ENCODE assay signal across 9 mouse cellular contexts in genomic region chrX:11090432-11090831, GRCm38 (mm10).
DNase-seq lines count a peak whose midpoint lies in the region; ATAC-seq and TF ChIP-seq lines count a peak whose summit lies in the region.
"Had no signal": no experiment of that assay in that cellular context is flagged by ENCODE, and none has a peak within 500 bp of the region (broad histone marks: within the 10 kb centered on the region; RNA-seq: fewer than 3 reads in every experiment).

No protein-coding gene starts in this region.

- no peak overlapping the region for H3K9ac ChIP-seq in midbrain, embryonic 16.5 days (ENCODE audit: low read depth, low read length)
- H3K9ac ChIP-seq in hindbrain, embryonic 11.5 days (ENCODE audit: low read depth, low read length) = no peak overlapping the region
- H3K9ac ChIP-seq in liver, postnatal 0 days (replicated peaks) = no peak overlapping the region
- H3K9ac ChIP-seq: embryonic facial prominence, embryonic 13.5 days; liver, embryonic 15.5 days had no signal

- H3K4me3 ChIP-seq in midbrain, embryonic 10.5 days = no peak overlapping the region
- no peak overlapping the region for H3K4me3 ChIP-seq in midbrain, embryonic 16.5 days (ENCODE audit: low read depth, low read length)
- no peak overlapping the region for H3K4me3 ChIP-seq in hindbrain, embryonic 11.5 days (ENCODE audit: low read depth, low read length)
- H3K4me3 ChIP-seq in liver, postnatal 0 days (ENCODE audit: low read depth, low read length) = no peak overlapping the region
- H3K4me3 ChIP-seq: embryonic facial prominence, embryonic 13.5 days; liver, embryonic 15.5 days had no signal

- no peaks in the 10 kb centered on the region for H3K36me3 ChIP-seq in midbrain, embryonic 10.5 days
- H3K36me3 ChIP-seq in midbrain, embryonic 16.5 days (ENCODE audit: control insufficient read depth, insufficient read depth, low read length) = no peaks in the 10 kb centered on the region
- no peaks in the 10 kb centered on the region for H3K36me3 ChIP-seq in hindbrain, embryonic 11.5 days (ENCODE audit: control insufficient read depth, insufficient read depth, low read length)
- no peaks in the 10 kb centered on the region for H3K36me3 ChIP-seq in liver, postnatal 0 days (replicated peaks; ENCODE audit: insufficient read depth, low read length)
- H3K36me3 ChIP-seq: embryonic facial prominence, embryonic 13.5 days; liver, embryonic 15.5 days had no signal

- TF ChIP-seq EP300 in liver, postnatal 0 days (IDR thresholded peaks at IDR 0.05; ENCODE audit: low read depth) = no peak

- TF ChIP-seq CTCF in liver, postnatal 0 days (IDR thresholded peaks at IDR 0.05; ENCODE audit: low read depth) = peak; percentile 58

- H3K4me2 ChIP-seq in midbrain, embryonic 16.5 days (ENCODE audit: low read length) = no peak overlapping the region
- no peak overlapping the region for H3K4me2 ChIP-seq in hindbrain, embryonic 11.5 days (replicated peaks; ENCODE audit: low read depth, low read length)
- H3K4me2 ChIP-seq in liver, postnatal 0 days (ENCODE audit: low read depth, low read length) = no peak overlapping the region
- H3K4me2 ChIP-seq: embryonic facial prominence, embryonic 13.5 days; liver, embryonic 15.5 days had no signal

- no peak overlapping the region for H3K27ac ChIP-seq in midbrain, embryonic 10.5 days (replicated peaks)
- no peak overlapping the region for H3K27ac ChIP-seq in midbrain, embryonic 16.5 days (ENCODE audit: low read length)
- no peak overlapping the region for H3K27ac ChIP-seq in hindbrain, embryonic 11.5 days (ENCODE audit: low read depth, low read length)
- no peak overlapping the region for H3K27ac ChIP-seq in liver, postnatal 0 days (ENCODE audit: low read depth)
- H3K27ac ChIP-seq: embryonic facial prominence, embryonic 13.5 days; liver, embryonic 15.5 days had no signal

- no peaks in the 10 kb centered on the region for H3K4me1 ChIP-seq in midbrain, embryonic 10.5 days
- 0 out of 2 replicates have a peak, but pooled peaks cover 6% of the 10 kb centered on the region for H3K4me1 ChIP-seq in midbrain, embryonic 16.5 days (ENCODE audit: control insufficient read depth, insufficient read depth, low read length)
- no peaks in the 10 kb centered on the region for H3K4me1 ChIP-seq in hindbrain, embryonic 11.5 days (replicated peaks; ENCODE audit: control insufficient read depth, insufficient read depth, low read length)
- H3K4me1 ChIP-seq in liver, postnatal 0 days (ENCODE audit: insufficient read depth) = no peaks in the 10 kb centered on the region
- H3K4me1 ChIP-seq: embryonic facial prominence, embryonic 13.5 days; liver, embryonic 15.5 days had no signal

- no peak for ATAC-seq in midbrain, embryonic 16.5 days
- ATAC-seq in hindbrain, embryonic 11.5 days (ENCODE audit: low FRiP score) = peak; percentile 27; the same call in 1 of the 2 replicates
- no peak for ATAC-seq in liver, postnatal 0 days

- peaks cover 46% of the 10 kb centered on the region for H3K27me3 ChIP-seq in midbrain, embryonic 10.5 days (ENCODE audit: low read depth, poor library complexity, severe bottlenecking)
- H3K27me3 ChIP-seq in midbrain, embryonic 16.5 days (ENCODE audit: control insufficient read depth, insufficient read depth, low read depth, low read length) = no peaks in the 10 kb centered on the region
- no peaks in the 10 kb centered on the region for H3K27me3 ChIP-seq in hindbrain, embryonic 11.5 days (ENCODE audit: control insufficient read depth, insufficient read depth, low read length)
- H3K27me3 ChIP-seq in liver, postnatal 0 days (ENCODE audit: insufficient read depth, low read length) = no peaks in the 10 kb centered on the region
- H3K27me3 ChIP-seq: liver, embryonic 15.5 days had no signal

- WGBS in midbrain, embryonic 10.5 days = 27% methylated on average over 7 of the region's 7 CpGs
- WGBS in midbrain, embryonic 16.5 days = 21% methylated on average over 7 of the region's 7 CpGs
- 32% methylated on average over 7 of the region's 7 CpGs for WGBS in hindbrain, embryonic 11.5 days
- WGBS in liver, postnatal 0 days (ENCODE audit: insufficient replicate concordance) = 17% methylated on average over 7 of the region's 7 CpGs

- H3K9me3 ChIP-seq in midbrain, embryonic 10.5 days (replicated peaks) = no peaks in the 10 kb centered on the region
- H3K9me3 ChIP-seq in midbrain, embryonic 16.5 days (replicated peaks; ENCODE audit: control insufficient read depth, low read length, poor library complexity, severe bottlenecking) = no peaks in the 10 kb centered on the region
- no peaks in the 10 kb centered on the region for H3K9me3 ChIP-seq in hindbrain, embryonic 11.5 days (ENCODE audit: control insufficient read depth, low read length)
- no peaks in the 10 kb centered on the region for H3K9me3 ChIP-seq in liver, postnatal 0 days (ENCODE audit: low read length)
- H3K9me3 ChIP-seq: embryonic facial prominence, embryonic 13.5 days; liver, embryonic 15.5 days had no signal

- peak; percentile 58 for DNase-seq in midbrain, embryonic 10.5 days (ENCODE audit: low spot score)
- DNase-seq in adipocyte (ENCODE audit: low spot score) = peak; percentile 12
- peak; percentile 77 for DNase-seq in embryo, embryonic 10.5 days (ENCODE audit: low spot score)
- peak; percentile 68 for DNase-seq in hindbrain, embryonic 11.5 days (ENCODE audit: low spot score)
- DNase-seq in liver, postnatal 0 days = peak; percentile 66
- peak; percentile 1 for DNase-seq in skeletal muscle tissue, adult 2 months (ENCODE audit: low read depth, low spot score)

Comparison
In these comparisons a context has a peak if more than half of its experiments do, and no peak if none do; other contexts are left out.
1. DNase-seq: peak in every context shown above with its lines; median percentile 77 in embryo, embryonic 10.5 days; 68 in hindbrain, embryonic 11.5 days; 66 in liver, postnatal 0 days; 58 in midbrain, embryonic 10.5 days; 12 in adipocyte; 1 in skeletal muscle tissue, adult 2 months.